Mouse (Mus musculus): ENCODE results near the gene St3gal6. TPM values are rescaled to one million over a fixed set of nuclear protein-coding genes. Genes with fewer than 3 reads are reported as not detected.
A peak's percentile ranks its signal among the peaks of the same experiment; 100 is the strongest.

The St3gal6 gene
- polyA plus RNA-seq, 1 experiment, result 23.9 TPM

GRCm38 (mm10) chr16:58527817-58528216 is 3.8 kb upstream of the St3gal6 start:
- 85% methylated on average over 5 of the region's 5 CpGs for WGBS
- no peak for DNase-seq
- H3K27ac ChIP-seq (ENCODE audit: insufficient read depth, low read length), result no peak overlapping the region
- H3K27me3 ChIP-seq (ENCODE audit: control insufficient read depth, insufficient read depth, low read length), result no peaks in the 10 kb centered on the region
- no peak for TF ChIP-seq POLR2A (IDR thresholded peaks at IDR 0.05; ENCODE audit: borderline replicate concordance, insufficient read depth, low read length)
- no peak for TF ChIP-seq CTCF (IDR thresholded peaks at IDR 0.05; ENCODE audit: borderline replicate concordance, insufficient read depth, low read depth, low read length)
- H3K4me3 ChIP-seq (replicated peaks; ENCODE audit: insufficient read depth, low read depth, low read length), result no peak overlapping the region
- H3K4me1 ChIP-seq (ENCODE audit: control insufficient read depth, insufficient read depth, low read length), result no peaks in the 10 kb centered on the region

- Histone ChIP-seq H3K27ac (ENCODE audit: insufficient read depth, low read length) (no peak overlapping the region), H3K27me3 (ENCODE audit: control insufficient read depth, insufficient read depth, low read length) (no peaks in the 10 kb centered on the region), H3K4me1 (ENCODE audit: control insufficient read depth, insufficient read depth, low read length) (no peaks in the 10 kb centered on the region), H3K4me3 (replicated peaks; ENCODE audit: insufficient read depth, low read depth, low read length) (no peak overlapping the region)
- TF ChIP-seq POLR2A (IDR thresholded peaks at IDR 0.05; ENCODE audit: borderline replicate concordance, insufficient read depth, low read length) (no peak), CTCF (IDR thresholded peaks at IDR 0.05; ENCODE audit: borderline replicate concordance, insufficient read depth, low read depth, low read length) (no peak)
- 79% methylated on average over 6 of the region's 6 CpGs for WGBS
- no peak for DNase-seq
Measured at GRCm38 (mm10) chr16:58526729-58527128, 2.7 kb upstream of the St3gal6 start.

GRCm38 (mm10) chr16:58525832-58526231 is 1.8 kb upstream of the St3gal6 start:
- Histone ChIP-seq H3K27me3 (ENCODE audit: control insufficient read depth, insufficient read depth, low read length) (no peaks in the 10 kb centered on the region), H3K4me1 (ENCODE audit: control insufficient read depth, insufficient read depth, low read length) (no peaks in the 10 kb centered on the region), H3K4me3 (replicated peaks; ENCODE audit: insufficient read depth, low read depth, low read length) (no peak overlapping the region), H3K27ac (ENCODE audit: insufficient read depth, low read length) (no peak overlapping the region)
- DNase-seq, result no peak
- TF ChIP-seq CTCF (IDR thresholded peaks at IDR 0.05; ENCODE audit: borderline replicate concordance, insufficient read depth, low read depth, low read length), result no peak
- no peak for TF ChIP-seq POLR2A (IDR thresholded peaks at IDR 0.05; ENCODE audit: borderline replicate concordance, insufficient read depth, low read length)

- no peaks in the 10 kb centered on the region for H3K27me3 ChIP-seq (ENCODE audit: control insufficient read depth, insufficient read depth, low read length)
- TF ChIP-seq CTCF (IDR thresholded peaks at IDR 0.05; ENCODE audit: borderline replicate concordance, insufficient read depth, low read depth, low read length), result no peak
- TF ChIP-seq POLR2A (IDR thresholded peaks at IDR 0.05; ENCODE audit: borderline replicate concordance, insufficient read depth, low read length), result no peak
- DNase-seq, result peak; percentile 38 to 55
- H3K27ac ChIP-seq (ENCODE audit: insufficient read depth, low read length), result peak overlapping the region; percentile 8; the same call in 1 of the 2 replicates
- WGBS, result under 1% methylated on average over 58 of the region's 58 CpGs
- no peaks in the 10 kb centered on the region for H3K4me1 ChIP-seq (ENCODE audit: control insufficient read depth, insufficient read depth, low read length)
- H3K4me3 ChIP-seq (replicated peaks; ENCODE audit: insufficient read depth, low read depth, low read length), result peak overlapping the region; percentile 64
Measured at GRCm38 (mm10) chr16:58523044-58523859, 791 bp downstream of the St3gal6 start.

- Histone ChIP-seq H3K27ac (ENCODE audit: insufficient read depth, low read length) (peak overlapping the region; percentile 8; the same call in 1 of the 2 replicates), H3K27me3 (ENCODE audit: control insufficient read depth, insufficient read depth, low read length) (no peaks in the 10 kb centered on the region), H3K4me1 (ENCODE audit: control insufficient read depth, insufficient read depth, low read length) (no peaks in the 10 kb centered on the region), H3K4me3 (replicated peaks; ENCODE audit: insufficient read depth, low read depth, low read length) (peak overlapping the region; percentile 64)
- TF ChIP-seq CTCF (IDR thresholded peaks at IDR 0.05; ENCODE audit: borderline replicate concordance, insufficient read depth, low read depth, low read length), result no peak
- TF ChIP-seq POLR2A (IDR thresholded peaks at IDR 0.05; ENCODE audit: borderline replicate concordance, insufficient read depth, low read length), result no peak
- no peak for DNase-seq
- 0% methylated on average over 16 of the region's 16 CpGs for WGBS
Measured at GRCm38 (mm10) chr16:58522677-58523043, 1.4 kb downstream of the St3gal6 start.

- H3K27ac ChIP-seq (ENCODE audit: insufficient read depth, low read length), result no peak overlapping the region
- DNase-seq, result no peak
- WGBS, result 60% methylated on average over 7 of the region's 7 CpGs
Measured at GRCm38 (mm10) chr16:58521900-58522299, 2.1 kb downstream of the St3gal6 start.

GRCm38 (mm10) chr16:58521182-58521581 is 2.9 kb downstream of the St3gal6 start:
- TF ChIP-seq CTCF (IDR thresholded peaks at IDR 0.05; ENCODE audit: borderline replicate concordance, insufficient read depth, low read depth, low read length) (no peak), POLR2A (IDR thresholded peaks at IDR 0.05; ENCODE audit: borderline replicate concordance, insufficient read depth, low read length) (no peak)
- Histone ChIP-seq H3K27ac (ENCODE audit: insufficient read depth, low read length) (no peak overlapping the region; the same call in 1 of the 2 replicates), H3K4me3 (replicated peaks; ENCODE audit: insufficient read depth, low read depth, low read length) (no peak overlapping the region), H3K27me3 (ENCODE audit: control insufficient read depth, insufficient read depth, low read length) (no peaks in the 10 kb centered on the region), H3K4me1 (ENCODE audit: control insufficient read depth, insufficient read depth, low read length) (no peaks in the 10 kb centered on the region)
- DNase-seq, result no peak
- WGBS, result 85% methylated on average over 4 of the region's 4 CpGs

More at GRCm38 (mm10) chr16:58521900-58522299, 2.1 kb downstream of the St3gal6 start:
- TF ChIP-seq POLR2A (IDR thresholded peaks at IDR 0.05; ENCODE audit: borderline replicate concordance, insufficient read depth, low read length), result no peak
- TF ChIP-seq CTCF (IDR thresholded peaks at IDR 0.05; ENCODE audit: borderline replicate concordance, insufficient read depth, low read depth, low read length), result no peak
- no peaks in the 10 kb centered on the region for H3K27me3 ChIP-seq (ENCODE audit: control insufficient read depth, insufficient read depth, low read length)
- H3K4me1 ChIP-seq (ENCODE audit: control insufficient read depth, insufficient read depth, low read length), result no peaks in the 10 kb centered on the region
- H3K4me3 ChIP-seq (replicated peaks; ENCODE audit: insufficient read depth, low read depth, low read length), result no peak overlapping the region

GRCm38 (mm10) chr16:58520457-58520856 is 3.6 kb downstream of the St3gal6 start:
- WGBS, result 95% methylated on average over 6 of the region's 6 CpGs
- no peak overlapping the region for H3K4me3 ChIP-seq (replicated peaks; ENCODE audit: insufficient read depth, low read depth, low read length)
- no peak overlapping the region for H3K27ac ChIP-seq (ENCODE audit: insufficient read depth, low read length)
- DNase-seq, result no peak
- TF ChIP-seq CTCF (IDR thresholded peaks at IDR 0.05; ENCODE audit: borderline replicate concordance, insufficient read depth, low read depth, low read length), result no peak
- TF ChIP-seq POLR2A (IDR thresholded peaks at IDR 0.05; ENCODE audit: borderline replicate concordance, insufficient read depth, low read length), result no peak
- no peaks in the 10 kb centered on the region for H3K4me1 ChIP-seq (ENCODE audit: control insufficient read depth, insufficient read depth, low read length)
- no peaks in the 10 kb centered on the region for H3K27me3 ChIP-seq (ENCODE audit: control insufficient read depth, insufficient read depth, low read length)

All from cerebellum, adult 2 months (tissue).